Mouse (Mus musculus) midbrain, embryonic 10.5 days (tissue): ENCODE measurements at regions not wholly inside any gene's neighbourhood (a gene's known extent, or its start where the extent isn't known, plus 50 kb on each side); places are given as distances from the start of the nearest gene placed in this dataset.

Experiments used
- DNase-seq: peaks from one replicate; pipeline ENCODE4 v3.0.0-alpha.2; 2017; ENCODE audit warnings: low spot score
- H3K27ac ChIP-seq: fragments of 300-500 bp; sonication (generic); replicated peaks from 2 replicates; pipeline ENCODE4 v1.5.1; 2016; ENCODE audit warnings: mild to moderate bottlenecking
- H3K27me3 ChIP-seq: fragments of 300-500 bp; sonication (generic); 2 replicates; pipeline ENCODE4 v1.6.1; 2016; ENCODE audit warnings: low read depth, mild to moderate bottlenecking; ENCODE audit not compliant: poor library complexity, severe bottlenecking
- H3K36me3 ChIP-seq: fragments of 300-500 bp; sonication (generic); 2 replicates; pipeline ENCODE4 v1.6.1; 2016; ENCODE audit warnings: mild to moderate bottlenecking, moderate library complexity
- H3K4me1 ChIP-seq: fragments of 300-500 bp; sonication (generic); 2 replicates; pipeline ENCODE4 v1.6.1; 2016
- H3K4me3 ChIP-seq: fragments of 300-500 bp; sonication (generic); 2 replicates; pipeline ENCODE4 v1.5.1; 2016; ENCODE audit warnings: mild to moderate bottlenecking, moderate library complexity
- H3K9me3 ChIP-seq: fragments of 300-500 bp; sonication (generic); replicated peaks from 2 replicates; pipeline ENCODE4 v1.6.1; 2016; ENCODE audit warnings: mild to moderate bottlenecking
- WGBS: fragments of 180-500 bp; shearing (Covaris S2); methylation state at CpG from one replicate; pipeline ENCODE4 v1.1.7; 2016; 5-methylcytosine and 5-hydroxymethylcytosine counted together

DNA sequence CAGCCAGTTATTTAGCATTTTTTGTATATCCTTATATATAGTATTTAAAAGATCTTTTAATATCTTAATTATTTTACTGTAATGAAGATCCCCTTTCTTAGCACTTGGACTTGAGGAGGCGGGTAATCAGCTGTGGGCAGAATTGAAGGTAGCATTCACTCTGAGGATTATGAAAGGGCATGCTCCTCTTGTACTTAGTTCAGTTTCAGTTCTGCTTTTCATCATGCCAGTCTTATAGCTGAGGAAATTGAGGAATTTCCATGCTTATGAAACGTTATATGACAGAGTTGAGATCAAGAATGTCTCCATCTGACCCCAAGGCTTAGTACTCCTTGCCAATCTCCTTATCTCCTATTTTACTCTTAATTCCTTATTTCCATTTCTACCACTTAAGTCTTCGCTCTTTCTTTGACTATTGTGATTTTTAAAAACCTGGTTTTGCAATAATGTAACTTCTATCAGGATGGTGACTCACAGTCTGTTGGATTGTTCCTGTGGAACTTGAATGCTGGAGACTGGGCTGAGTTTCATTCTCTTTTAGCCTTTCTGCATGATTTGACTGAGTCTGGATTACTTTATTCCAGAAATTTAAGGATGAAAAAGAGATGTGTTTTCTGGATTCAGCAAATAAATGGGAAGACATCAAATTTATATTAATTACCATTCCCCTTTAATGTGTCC, 133.6 kb downstream of the Papss1 start:
- no peaks in the 10 kb centered on the region for H3K9me3 ChIP-seq
- WGBS = 88% methylated on average over 3 of the region's 3 CpGs
- H3K4me1 ChIP-seq = no peaks in the 10 kb centered on the region
- no peaks in the 10 kb centered on the region for H3K27me3 ChIP-seq
- no peak overlapping the region for H3K27ac ChIP-seq
- H3K36me3 ChIP-seq = no peaks in the 10 kb centered on the region
- DNase-seq = no peak
- H3K4me3 ChIP-seq = no peak overlapping the region

DNA sequence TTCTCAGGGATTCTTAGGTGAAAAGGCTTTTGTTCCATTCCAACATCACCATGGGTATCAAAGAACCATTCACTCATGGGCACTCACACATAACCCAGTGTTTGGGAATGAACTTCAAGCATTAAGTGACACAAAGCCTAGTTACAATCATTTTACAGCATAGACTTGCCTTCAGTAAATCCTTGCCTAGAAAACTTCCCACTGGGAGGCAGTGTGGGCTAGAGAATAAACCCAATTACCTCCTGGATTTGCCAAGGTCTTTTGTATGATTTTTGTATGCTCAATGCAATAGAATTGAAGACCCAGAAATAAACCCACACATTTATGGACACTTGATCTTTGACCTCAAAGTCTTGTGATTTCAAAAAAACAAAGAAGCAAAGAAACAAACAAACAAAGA, 138.6 kb downstream of the Papss1 start:
- no peaks in the 10 kb centered on the region for H3K4me1 ChIP-seq
- H3K27me3 ChIP-seq = no peaks in the 10 kb centered on the region
- H3K27ac ChIP-seq = no peak overlapping the region
- H3K36me3 ChIP-seq = no peaks in the 10 kb centered on the region
- no peak for DNase-seq
- H3K9me3 ChIP-seq = no peaks in the 10 kb centered on the region
- H3K4me3 ChIP-seq = no peak overlapping the region

DNA sequence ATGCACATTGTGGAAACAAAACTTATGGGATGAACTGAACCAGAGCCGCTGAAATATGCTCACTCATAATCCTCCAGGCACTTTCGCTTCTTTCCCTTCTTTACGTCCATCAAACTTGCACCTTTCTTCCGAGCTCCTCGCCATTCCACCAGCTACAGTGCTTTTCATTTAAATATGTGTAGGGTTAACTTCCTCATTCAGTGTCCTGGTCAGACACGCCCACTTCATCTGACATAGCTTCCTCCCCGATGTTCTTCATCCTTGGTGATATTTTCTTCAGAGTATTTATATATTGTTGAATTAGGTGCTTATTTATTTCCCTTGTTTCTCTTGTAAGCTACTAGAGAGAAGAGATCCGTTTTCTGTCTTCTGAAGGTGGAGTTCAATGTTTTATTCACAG, 149.0 kb downstream of the Papss1 start:
- no peaks in the 10 kb centered on the region for H3K9me3 ChIP-seq
- no peaks in the 10 kb centered on the region for H3K4me1 ChIP-seq
- 90% methylated on average over 8 of the region's 8 CpGs for WGBS
- no peak overlapping the region for H3K27ac ChIP-seq
- H3K36me3 ChIP-seq = no peaks in the 10 kb centered on the region
- no peak overlapping the region for H3K4me3 ChIP-seq
- no peaks in the 10 kb centered on the region for H3K27me3 ChIP-seq
- no peak for DNase-seq

DNA sequence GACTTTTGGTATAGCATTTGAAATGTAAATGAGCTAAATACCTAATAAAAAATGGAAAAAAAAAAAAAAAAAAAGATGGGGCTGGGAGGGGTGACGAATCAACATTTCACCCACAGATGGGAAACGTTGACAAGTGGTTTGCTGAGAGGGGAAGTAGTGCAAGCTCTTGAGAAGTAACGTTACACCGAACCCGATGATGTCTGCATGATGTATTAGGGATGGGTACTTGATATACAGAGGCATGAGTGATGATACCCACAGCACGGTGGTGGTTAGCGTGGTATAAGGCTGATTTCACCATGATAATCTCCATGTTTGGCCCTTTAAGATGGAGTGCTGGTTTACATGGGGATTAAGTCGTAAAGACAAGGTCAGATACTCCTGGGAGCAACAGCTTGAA, 154.2 kb downstream of the Papss1 start:
- H3K27me3 ChIP-seq = no peaks in the 10 kb centered on the region
- no peaks in the 10 kb centered on the region for H3K4me1 ChIP-seq
- no peak overlapping the region for H3K4me3 ChIP-seq
- DNase-seq = no peak
- no peaks in the 10 kb centered on the region for H3K36me3 ChIP-seq
- no peak overlapping the region for H3K27ac ChIP-seq
- WGBS = 89% methylated on average over 8 of the region's 8 CpGs
- H3K9me3 ChIP-seq = no peaks in the 10 kb centered on the region

DNA sequence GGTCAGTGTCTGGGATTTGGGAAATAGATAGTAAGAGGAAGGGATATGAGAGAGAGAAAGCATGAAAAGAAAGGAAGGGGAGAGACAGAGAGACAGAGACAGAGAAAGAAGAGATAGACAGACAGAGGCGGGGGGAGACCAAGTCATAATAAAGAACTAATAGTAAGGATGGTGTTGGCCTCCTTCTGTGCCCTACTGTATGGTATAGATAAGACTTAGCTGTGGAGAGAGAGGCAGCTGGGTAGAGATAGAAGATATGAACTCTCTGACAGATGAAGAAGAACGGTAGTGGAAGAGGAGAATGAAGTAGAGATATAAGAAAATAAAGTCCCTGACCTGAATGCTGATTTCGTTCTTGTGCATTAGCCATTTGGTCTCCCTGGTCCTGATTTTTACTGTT, 164.1 kb downstream of the Papss1 start:
- no peaks in the 10 kb centered on the region for H3K36me3 ChIP-seq
- DNase-seq = no peak
- H3K4me3 ChIP-seq = no peak overlapping the region
- WGBS = 83% methylated on average over 3 of the region's 3 CpGs
- no peak overlapping the region for H3K27ac ChIP-seq
- no peaks in the 10 kb centered on the region for H3K4me1 ChIP-seq
- H3K27me3 ChIP-seq = no peaks in the 10 kb centered on the region
- H3K9me3 ChIP-seq = no peaks in the 10 kb centered on the region

DNA sequence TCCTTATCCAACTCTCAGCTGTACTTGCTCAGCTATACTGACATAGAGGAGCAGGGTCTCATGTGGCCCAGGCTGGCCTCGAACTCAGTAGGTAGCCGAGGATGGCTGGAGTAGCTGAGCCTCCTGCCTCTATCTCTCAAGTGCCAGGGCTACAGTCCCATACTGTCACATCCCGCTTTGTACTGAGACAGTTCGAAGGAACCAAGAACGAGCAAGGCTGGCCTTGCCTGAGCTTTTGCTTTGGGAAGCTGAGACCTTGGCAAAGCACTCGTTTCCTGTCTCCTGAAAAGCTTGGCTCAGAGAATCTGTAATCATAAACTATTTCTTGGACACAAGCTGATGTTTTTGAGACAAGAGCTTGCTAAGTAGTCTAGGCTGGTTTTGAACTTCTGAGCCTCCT, 169.7 kb downstream of the Papss1 start:
- Histone ChIP-seq H3K4me1 (no peaks in the 10 kb centered on the region), H3K27ac (no peak overlapping the region), H3K27me3 (no peaks in the 10 kb centered on the region), H3K9me3 (no peaks in the 10 kb centered on the region), H3K4me3 (no peak overlapping the region), H3K36me3 (no peaks in the 10 kb centered on the region)
- no peak for DNase-seq
- 87% methylated on average over 6 of the region's 6 CpGs for WGBS

DNA sequence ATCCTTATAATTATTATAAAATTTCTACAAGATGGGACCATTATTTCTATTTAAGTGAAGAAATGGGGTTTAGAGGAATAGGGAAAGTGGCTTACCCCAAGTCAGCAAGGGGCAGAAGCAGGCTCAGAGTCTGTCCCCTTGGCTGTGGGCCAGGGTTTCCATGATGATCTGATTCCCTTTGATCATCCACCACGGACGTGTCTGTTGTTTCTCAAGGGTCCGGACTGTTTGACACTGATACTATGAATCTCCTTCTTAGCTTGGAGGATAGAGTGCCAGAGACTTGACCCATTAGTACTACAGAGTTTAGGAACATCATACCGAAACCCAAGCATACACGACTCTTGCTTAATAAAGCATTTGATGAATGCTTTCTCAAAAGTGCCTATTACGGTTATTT, 172.9 kb downstream of the Papss1 start:
- Histone ChIP-seq H3K4me3 (no peak overlapping the region), H3K4me1 (no peaks in the 10 kb centered on the region), H3K9me3 (no peaks in the 10 kb centered on the region), H3K27ac (no peak overlapping the region), H3K36me3 (no peaks in the 10 kb centered on the region), H3K27me3 (no peaks in the 10 kb centered on the region)
- no peak for DNase-seq
- WGBS = 85% methylated on average over 6 of the region's 6 CpGs

DNA sequence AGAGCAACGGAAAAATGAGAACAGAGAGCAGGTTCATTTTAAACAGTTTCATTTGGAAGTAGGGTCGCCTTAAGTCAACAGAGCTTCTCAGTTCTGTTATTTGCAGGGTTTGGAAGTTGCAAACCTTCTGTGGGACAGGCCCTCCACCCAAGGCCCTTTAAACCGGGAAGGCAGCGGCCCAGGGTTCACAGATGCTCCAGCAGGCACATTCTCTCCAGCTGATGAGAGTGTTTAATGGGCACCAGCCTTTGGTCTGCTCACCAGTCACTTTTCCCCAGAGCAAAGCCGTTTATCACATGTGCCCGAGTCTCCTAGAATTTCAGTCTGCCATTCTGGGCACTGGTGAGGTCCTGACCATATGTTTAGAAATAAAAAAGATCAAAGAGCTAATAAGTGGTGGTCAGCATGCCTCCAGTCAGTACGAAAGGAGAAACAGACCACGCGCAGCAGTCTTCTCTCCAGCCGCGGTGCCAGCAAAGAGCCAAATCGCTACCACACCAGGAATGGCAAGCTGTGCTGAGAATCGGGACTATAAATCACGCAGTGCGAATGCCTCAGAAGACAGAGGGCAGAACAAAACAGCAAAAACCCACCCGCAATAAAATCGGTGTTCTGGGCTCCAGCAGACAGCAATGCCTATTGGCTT, 173.5 kb downstream of the Papss1 start:
- Histone ChIP-seq H3K4me3 (no peak overlapping the region), H3K27ac (no peak overlapping the region), H3K27me3 (no peaks in the 10 kb centered on the region), H3K36me3 (no peaks in the 10 kb centered on the region), H3K4me1 (no peaks in the 10 kb centered on the region), H3K9me3 (no peaks in the 10 kb centered on the region)
- 85% methylated on average over 17 of the region's 17 CpGs for WGBS
- no peak for DNase-seq

DNA sequence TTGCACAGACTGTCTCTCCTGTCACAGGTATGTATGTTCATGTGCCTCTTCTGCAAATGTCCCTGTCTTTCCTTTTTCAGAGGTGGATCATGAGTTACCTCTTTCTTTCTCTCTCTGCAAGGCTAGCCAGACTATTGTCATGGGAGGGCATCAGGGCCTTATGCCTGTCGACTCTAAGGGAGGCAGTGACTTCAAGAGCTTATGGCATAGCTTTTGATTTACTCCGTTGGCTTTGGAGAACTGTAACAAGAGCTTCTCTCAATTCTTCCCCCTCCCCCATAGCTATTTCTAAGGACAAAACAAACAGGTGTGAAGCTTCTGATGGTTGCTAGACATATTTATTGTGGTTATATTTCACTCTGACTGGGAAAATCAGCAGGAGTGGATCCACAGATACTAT, 191.0 kb downstream of the Papss1 start:
- H3K36me3 ChIP-seq = no peaks in the 10 kb centered on the region
- WGBS = 70% methylated on average over 2 of the region's 2 CpGs
- H3K4me1 ChIP-seq = no peaks in the 10 kb centered on the region
- no peaks in the 10 kb centered on the region for H3K27me3 ChIP-seq
- H3K4me3 ChIP-seq = no peak overlapping the region
- peaks cover 9% of the 10 kb centered on the region for H3K9me3 ChIP-seq
- no peak for DNase-seq
- H3K27ac ChIP-seq = no peak overlapping the region

DNA sequence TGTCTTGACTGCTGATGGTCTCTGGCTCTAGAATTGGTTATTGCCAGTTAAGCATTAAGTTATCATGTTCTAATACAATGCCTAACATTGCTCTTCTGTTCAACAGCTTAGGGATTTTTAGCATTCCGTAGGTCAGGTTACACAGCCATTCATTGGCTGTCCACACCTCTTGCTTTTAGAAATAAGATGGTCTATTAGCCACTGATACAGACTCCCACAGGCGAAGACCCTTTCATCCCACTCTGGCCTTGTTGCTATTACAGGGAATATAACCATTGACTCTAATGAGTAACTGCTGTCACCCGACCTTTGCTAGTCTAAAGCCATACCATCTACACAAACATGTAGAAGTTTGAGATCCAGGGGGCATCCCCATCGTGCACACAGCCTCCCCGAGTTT, 191.6 kb downstream of the Papss1 start:
- Histone ChIP-seq H3K4me1 (no peaks in the 10 kb centered on the region), H3K36me3 (no peaks in the 10 kb centered on the region), H3K27ac (no peak overlapping the region), H3K9me3 (peaks cover 9% of the 10 kb centered on the region), H3K4me3 (no peak overlapping the region), H3K27me3 (no peaks in the 10 kb centered on the region)
- 78% methylated on average over 5 of the region's 5 CpGs for WGBS
- DNase-seq = no peak

DNA sequence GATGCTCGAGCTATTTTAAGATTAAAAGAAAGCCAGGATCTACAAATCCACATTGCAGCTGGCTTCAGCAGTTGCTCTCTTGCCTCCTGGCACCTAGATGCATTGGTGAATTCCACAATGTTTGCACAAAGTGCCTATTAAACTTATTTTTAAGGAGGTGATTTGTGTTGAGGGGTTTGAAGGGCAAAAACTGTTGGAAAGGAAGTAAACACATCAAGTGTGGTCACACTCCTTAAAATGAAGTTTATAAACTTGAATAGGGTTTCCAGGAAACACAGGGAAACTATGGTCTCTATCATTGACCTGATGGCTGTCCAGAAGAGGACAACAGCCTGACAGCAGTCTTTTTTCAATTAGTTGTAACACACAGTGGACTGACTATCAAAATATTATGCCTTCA, 205.4 kb downstream of the Papss1 start:
- H3K27me3 ChIP-seq = no peaks in the 10 kb centered on the region
- no peak for DNase-seq
- 79% methylated on average over 1 of the region's 1 CpGs for WGBS
- H3K9me3 ChIP-seq = no peaks in the 10 kb centered on the region
- no peaks in the 10 kb centered on the region for H3K36me3 ChIP-seq
- H3K4me3 ChIP-seq = no peak overlapping the region
- H3K27ac ChIP-seq = no peak overlapping the region
- no peaks in the 10 kb centered on the region for H3K4me1 ChIP-seq

DNA sequence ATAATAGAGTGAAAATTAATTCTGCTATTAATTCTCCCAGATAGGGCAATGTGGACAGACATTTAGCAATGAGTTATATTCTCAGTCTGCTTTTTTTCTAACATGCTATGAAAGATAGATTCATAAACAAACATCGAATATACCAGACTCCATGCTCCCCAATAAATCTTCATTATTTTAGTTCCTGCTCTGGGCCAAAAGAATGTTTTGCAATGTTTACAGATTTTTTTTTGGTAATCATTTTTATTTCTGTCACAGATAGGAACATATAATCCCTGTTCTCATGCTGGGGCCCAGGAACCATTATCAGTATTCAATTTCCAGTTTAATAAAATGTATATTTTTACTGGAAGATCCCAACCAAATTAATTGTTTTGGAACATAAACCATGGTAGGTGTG, 205.9 kb downstream of the Papss1 start:
- H3K9me3 ChIP-seq = no peaks in the 10 kb centered on the region
- H3K4me1 ChIP-seq = no peaks in the 10 kb centered on the region
- no peak overlapping the region for H3K4me3 ChIP-seq
- no peaks in the 10 kb centered on the region for H3K36me3 ChIP-seq
- no peak overlapping the region for H3K27ac ChIP-seq
- DNase-seq = no peak
- 96% methylated on average over 1 of the region's 1 CpGs for WGBS
- H3K27me3 ChIP-seq = no peaks in the 10 kb centered on the region

DNA sequence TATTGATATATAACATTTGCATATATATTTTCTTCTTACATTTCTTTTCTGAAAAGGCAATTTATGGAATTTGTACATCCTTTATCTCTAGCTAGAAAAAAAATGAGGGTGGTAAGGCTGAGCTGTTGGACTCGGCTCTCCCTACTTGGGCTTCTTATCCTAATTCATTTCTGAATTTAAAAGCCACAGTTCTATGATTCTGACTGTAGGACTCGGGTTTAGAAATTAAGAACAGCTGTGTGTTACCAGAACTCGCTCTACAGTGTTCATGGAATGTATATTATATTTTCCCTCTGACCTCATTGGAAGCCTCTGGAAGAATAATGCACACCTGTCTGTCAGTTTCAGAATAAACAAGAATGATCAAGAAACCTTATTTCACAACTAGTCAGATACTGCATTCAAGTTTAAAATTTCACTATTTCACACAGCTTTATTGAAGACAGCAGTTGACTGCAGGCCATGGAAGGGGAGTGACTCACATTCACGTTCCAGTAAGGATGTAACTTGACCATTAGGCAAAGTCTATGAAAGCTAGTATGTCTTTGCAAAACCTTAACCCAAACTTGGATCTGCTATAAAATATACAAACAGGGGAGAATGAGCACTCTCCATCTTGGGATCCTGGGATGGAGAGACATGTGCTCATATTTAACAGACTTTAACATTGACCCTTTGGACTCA, 207.4 kb downstream of the Papss1 start:
- no peak for DNase-seq
- Histone ChIP-seq H3K27ac (no peak overlapping the region), H3K9me3 (no peaks in the 10 kb centered on the region), H3K4me3 (no peak overlapping the region), H3K36me3 (no peaks in the 10 kb centered on the region), H3K27me3 (no peaks in the 10 kb centered on the region), H3K4me1 (no peaks in the 10 kb centered on the region)
- WGBS = 82% methylated on average over 4 of the region's 4 CpGs
